Mouse (Mus musculus): ENCODE results near the gene Galk1.
A peak's percentile ranks its signal among the peaks of the same experiment; 100 is the strongest.

DNA sequence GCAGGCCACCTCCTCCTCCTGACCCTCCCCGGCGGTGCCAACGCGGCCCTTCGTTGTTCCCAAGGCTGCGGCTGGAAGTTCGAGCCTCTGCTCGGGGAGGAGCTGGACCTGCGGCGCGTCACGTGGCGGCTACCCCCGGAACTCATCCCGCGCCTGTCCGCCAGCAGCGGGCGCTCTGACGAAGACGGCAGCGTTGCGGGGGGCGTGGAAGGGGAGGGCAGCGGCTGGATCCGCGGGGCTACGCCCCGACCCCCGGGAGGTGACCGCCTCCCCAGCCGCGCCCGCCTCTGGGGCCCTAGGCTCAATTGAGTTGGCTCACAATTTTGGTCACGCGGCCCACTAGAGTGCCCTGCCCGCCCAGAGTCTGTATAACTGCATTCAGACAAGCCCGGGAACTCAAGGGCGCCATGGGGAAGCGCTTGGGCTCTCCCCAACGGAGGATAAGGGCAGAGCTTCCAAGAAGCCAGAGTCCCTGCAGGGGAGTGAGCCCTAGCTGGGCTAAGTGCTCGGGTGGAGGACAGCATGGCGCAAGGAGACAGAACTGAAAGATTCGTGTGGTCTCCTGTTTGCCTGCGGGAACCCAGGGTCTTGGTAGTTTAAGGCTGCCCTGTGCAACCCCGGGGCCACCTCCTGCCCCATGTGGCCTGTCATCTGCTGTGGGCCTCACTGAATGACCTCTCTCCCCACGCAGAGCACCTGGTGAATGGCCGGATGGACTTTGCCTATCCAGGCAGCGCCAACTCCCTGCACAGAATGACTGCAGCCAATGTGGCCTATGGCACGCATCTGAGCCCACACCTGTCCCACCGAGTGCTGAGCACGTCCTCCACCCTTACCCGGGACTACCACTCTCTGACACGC, 7.4 kb downstream of the Galk1 start:
- TF ChIP-seq CTCF (IDR thresholded peaks at IDR 0.05; ENCODE audit: borderline replicate concordance, control insufficient read depth, extremely low read depth, insufficient read depth, low read length, poor library complexity) (peak; percentile 75; the same call in 1 of the 2 replicates), POLR2A (IDR thresholded peaks at IDR 0.05; ENCODE audit: control insufficient read depth, extremely low read depth, insufficient read depth, low read length, poor library complexity) (no peak)

Data from thymus, adult 2 months (tissue).